Mouse (Mus musculus) layer of hippocampus, postnatal 14 days (tissue): Measurements from ENCODE around the gene Fhl3. TPM values are rescaled to one million over a fixed set of nuclear protein-coding genes. Genes with fewer than 3 reads are reported as not detected.
"Not testable (repeated sequence)": the region's sequence is repeated elsewhere in the genome, so short reads cannot be mapped to it uniquely, and the experiment has no call there.

Experiments
- DNase-seq, 2 experiments: peaks; one replicate each; pipeline ENCODE4 v3.0.0; 2021 to 2022; ENCODE audit warnings: low spot score in 2 of 2, mixed read lengths in 1 of 2
- total RNA-seq, 2 experiments: library from RNA; stranded (reverse); gene quantifications; 2 replicates each; pipeline ENCODE4 v1.2.3; 2021

The Fhl3 gene
- total RNA-seq, 2 experiments from 2014 or later, result 4.5 to 4.9 TPM

DNA sequence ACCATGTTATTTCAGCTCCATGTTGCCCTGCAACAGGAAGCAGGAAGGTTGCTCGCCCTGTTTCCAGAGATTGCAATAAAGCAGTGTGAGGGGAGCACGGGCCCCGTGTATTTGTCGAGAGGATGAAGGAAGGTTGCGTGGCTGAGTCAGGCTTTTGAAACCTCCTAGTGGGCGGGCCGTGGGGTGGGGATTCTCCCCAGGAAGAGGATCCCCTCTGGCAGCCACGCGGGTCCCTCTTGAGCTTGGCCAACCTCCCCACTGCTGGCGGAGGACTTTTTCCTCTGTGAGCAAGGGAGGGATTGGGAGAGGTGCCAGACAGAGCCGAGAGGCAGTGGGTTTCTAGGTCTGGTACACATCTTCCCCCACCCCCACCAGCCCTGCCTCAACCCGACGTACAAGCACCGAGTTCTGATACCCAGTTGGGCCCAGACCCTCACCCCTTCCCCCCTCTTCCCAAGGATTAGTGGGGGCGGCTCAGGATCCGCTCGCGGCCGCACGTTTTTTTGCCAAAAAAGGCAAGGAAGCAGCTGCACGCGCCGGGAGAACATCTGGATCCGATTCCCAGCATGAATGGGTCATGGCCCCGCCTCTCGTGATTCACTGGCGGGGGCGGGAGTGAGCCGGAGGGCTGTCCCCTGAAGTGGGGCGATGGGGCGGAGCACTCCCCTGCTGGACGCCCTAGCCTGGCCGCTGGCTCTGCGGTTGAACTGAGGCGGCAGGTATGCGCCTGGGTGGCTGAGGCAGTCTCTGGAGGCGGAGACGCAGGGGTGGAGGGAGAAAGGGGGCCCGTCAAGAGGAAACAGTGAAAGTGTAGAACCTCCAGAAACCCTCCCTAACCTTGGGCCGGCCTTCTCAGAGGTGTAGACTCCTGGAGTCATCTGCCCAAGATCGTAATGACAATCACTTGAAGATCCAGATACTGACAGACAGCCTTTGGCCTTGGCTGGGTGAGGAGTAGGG is 8.3 kb downstream of the Fhl3 start:
- DNase-seq, result peak; percentile 56 to 75

DNA sequence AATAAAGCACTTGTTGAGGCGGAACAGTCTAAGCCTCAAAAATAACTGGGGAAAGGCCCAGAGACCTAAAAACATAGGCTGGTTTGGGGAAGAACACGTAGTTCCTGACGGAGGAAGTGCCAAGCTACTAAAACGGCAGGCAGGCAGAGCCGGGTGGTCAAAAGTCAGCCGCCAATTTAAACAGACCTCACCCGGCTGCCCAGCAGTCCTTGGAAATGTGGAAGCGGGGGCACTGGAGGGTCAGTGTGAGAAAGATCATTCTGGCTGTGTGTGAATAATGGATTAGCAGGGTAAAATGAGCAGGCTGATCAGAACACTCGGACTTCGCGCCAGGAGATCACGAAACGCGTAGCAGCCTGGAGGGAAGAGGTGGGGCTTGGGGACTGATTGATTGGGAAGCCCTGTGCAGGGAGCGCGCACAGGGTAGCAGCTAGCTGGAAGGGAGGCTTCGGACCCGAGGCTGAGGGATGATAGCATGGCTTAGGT is 9.5 kb downstream of the Fhl3 start:
- no peak for DNase-seq

DNA sequence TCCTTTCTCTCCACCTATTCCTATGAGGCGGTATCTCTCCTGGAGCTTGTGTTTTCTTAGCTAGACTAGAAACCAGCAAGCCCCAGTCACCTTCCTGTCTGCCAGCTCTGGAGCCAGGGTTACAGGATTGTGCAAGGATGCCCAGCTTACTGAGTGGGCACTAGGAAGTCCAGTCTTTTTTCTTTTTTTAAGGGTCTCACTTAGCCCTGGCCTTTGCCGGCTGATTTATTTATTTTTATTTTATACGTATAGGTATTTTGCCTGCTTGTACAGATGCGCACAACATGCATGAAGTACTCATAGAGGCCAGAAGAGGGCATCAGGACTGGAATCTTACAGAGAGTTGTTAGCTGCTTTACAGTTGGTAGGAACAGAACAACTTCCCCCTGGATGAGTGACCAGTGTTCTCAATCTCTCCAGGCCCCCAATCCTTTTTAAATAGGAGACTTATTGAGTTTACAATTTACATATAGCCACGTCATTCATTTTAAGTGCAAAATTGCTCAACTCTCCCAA is 10.3 kb downstream of the Fhl3 start:
- DNase-seq, result peak in 1 of 2 experiments; percentile 32

DNA sequence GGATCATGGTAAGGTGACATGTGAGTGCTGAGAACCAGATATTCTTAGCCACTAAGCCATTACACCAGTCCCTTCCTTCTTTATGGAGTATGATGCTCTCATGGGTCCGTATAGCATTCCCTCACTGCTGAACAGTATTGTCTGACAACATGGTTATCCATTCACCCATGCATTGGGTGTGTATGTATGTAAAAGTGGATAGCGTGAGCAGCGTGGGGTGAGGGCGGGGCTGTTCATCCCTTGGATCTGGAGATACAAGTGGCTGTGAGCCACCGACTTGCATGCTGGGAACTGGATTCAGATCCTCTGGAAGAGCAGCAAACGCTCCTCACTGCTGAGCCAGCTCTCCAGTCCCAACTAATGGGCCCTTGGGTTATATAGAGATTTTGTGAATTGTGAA is 12.1 kb downstream of the Fhl3 start:
- DNase-seq, result no peak

DNA sequence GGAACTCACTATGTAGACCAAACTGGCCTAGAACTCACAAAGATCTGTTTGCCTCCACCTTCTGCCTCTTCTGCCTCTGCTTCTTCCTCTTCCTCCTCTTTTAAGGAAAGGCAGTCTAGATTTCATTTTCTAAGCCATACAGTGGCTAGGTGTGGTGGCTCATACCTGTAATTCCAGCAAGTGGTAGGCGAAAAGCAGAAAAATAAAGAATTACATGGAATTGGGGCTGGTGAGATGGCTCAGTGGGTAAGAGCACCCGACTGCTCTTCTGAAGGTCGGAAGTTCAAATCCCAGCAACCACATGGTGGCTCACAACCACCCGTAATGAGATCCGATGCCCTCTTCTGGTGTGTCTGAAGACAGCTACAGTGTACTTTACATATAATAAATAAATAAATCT is 13.3 kb downstream of the Fhl3 start:
- not testable (repeated sequence) for DNase-seq

DNA sequence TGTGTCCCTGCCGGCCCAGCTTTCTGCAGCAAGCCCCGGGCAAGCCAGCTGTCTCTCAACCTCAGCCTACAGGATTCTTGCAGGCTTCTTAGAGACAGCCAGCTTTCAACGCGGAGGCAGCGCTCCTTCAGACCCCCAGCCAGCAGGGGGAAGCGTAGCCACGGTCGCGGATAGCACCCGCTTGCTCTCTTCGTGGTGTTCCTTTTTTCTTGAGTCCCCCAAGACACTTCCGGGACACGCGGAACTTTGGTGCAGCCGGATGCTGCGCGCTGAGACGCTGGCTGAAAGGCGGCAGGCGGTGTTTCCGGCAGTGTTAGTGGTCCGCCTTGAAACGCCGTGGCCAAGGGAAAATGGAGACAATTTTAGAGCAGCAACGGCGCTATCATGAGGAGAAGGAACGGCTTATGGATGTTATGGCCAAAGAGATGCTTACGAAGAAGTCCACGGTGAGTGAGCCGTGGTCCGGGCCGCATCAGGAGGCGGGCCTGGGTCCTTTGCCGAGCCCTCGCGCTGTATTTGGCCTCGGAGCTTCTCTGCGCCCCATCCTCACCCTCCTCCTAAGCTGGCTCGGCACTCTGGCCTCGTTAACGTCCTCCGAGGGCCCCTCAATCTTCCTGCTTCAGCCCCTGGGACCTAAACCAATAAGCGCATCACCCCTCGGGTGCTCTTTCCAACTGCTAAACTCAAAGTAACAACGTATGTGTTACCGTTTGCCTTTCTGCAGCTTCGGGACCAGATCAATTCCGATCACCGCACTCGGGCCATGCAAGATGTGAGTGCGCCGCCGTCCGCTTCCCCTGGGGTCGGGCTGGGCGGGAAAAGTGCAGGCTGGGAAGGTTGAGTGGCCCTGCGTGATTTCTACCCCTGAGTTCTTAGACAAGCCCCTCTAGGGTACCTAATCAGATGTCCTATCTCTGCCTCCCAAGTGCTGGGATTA is 14.3 kb downstream of the Fhl3 start, which contains the start of gene Sf3a3:
TSS of gene Sf3a3 (plus strand) at position 232 of the 937 bp plus-strand sequence.
- peak; percentile 93 to 97 for DNase-seq

DNA sequence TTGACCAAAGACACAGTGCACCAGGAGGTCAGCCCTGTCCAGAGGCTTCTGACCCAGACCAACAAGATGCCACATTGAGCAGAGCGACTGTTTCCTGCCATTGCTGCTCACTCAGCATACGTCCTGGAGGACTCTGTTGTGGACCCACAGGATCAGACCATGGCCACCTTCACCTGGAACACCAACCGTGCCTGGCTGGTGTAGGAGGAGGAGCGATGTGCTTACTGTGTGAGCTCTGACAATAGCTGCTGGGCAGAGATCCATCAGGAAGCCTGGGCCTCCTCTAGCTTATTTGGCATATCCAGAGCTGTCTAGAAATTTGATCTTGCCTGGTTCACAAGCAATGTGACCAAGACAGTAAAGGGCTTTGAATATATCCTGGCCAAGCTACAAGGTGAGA is 18.6 kb downstream of the Fhl3 start:
- DNase-seq, result no peak

DNA sequence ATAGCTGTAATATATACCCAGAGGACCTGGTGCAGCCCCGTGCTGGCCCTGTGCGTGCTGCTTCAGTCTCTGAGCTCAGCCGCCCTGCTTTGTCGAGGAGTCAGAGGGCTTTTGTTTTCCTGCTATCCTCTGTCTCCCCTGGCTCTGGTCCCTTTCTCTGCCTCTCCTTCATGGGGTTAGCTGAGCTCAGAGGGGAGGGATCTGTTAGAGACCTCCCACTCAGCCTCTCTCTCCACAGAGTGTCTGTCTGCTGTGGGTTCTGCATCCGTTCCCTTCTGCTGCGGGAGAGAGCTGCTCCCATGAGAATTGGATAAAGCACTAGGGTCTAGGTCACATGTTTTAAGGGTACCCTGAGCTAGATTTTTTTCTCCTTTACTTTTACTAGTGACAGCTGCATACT is 25.6 kb downstream of the Fhl3 start:
- DNase-seq, result no peak

DNA sequence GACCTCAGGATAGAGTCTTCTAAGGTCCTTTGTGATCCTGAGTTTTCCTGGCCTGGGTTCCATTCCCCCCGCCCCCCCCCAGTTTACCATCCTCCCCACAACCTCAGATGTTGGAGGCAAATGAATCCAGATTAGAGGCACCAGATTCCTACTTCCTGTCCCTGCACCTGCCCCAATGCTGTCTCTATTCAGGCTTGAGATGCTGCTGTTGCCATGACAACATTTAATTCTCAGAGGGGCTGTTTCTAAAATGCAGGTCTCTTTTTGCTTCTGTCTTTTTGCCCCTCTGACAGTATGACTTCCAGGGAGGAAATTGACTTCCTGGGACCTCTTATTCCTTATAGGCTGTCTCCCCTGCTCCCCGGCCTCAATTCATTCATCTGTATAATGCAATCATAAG is 36.5 kb downstream of the Fhl3 start:
- no peak for DNase-seq

DNA sequence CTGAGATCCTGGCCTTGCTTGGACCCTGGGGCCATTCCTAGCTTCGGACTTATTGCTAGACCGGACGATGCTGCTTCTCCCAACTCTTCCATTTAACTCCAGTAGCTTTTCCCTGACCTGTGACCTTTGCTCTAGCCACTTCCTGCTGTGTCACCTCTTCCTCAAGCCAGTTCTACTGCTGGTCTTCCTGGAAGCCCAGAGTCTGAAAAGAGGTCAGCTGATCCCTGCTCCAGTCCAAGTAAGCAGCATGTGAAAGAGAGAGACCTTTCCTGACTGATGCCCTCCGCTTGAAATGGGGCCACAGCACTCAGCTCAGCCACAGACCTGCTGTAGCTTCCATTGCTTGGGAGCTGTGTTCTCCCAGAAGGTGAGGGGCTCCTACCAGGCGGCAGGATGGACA is 37.0 kb downstream of the Fhl3 start:
- no peak for DNase-seq

DNA sequence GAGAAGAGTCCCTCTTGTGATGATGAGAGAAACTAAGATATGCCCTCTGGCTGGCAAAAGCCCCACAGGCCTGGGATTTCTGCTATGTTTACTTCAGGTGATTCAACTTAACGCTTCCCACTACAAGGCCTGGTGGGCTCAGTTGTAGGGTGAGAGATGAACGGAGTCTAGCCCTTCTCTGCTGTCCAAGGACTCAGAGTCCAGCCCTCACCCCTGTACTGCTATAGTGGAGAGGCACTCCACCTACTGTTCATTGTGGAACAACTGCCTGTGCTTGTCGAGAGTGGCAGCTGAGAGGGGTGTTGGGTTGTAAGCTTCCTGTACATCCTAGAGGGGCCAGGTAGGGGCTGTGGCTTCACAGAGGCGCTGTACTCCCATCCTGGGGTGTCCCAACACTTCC is 37.5 kb downstream of the Fhl3 start:
- no peak for DNase-seq

DNA sequence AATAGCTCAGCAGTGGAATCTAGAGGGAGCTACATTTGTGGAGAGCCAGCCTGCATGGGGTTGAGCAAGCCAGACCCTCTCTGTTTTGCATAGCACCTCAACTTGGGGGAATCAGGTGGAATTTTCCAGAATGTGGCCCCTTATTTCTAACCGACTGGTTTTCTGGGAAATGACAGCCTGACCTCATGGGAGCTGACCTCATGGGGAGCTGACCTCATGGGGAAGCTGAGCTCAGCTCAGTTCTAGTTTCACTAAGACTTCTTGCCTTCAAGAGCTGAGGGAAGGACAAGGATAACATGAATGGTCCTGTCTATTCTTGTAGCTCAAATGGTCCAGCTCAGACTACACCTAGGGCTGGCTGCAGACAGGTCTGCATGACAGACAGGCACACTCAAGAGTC is 38.3 kb downstream of the Fhl3 start:
- no peak for DNase-seq

DNA sequence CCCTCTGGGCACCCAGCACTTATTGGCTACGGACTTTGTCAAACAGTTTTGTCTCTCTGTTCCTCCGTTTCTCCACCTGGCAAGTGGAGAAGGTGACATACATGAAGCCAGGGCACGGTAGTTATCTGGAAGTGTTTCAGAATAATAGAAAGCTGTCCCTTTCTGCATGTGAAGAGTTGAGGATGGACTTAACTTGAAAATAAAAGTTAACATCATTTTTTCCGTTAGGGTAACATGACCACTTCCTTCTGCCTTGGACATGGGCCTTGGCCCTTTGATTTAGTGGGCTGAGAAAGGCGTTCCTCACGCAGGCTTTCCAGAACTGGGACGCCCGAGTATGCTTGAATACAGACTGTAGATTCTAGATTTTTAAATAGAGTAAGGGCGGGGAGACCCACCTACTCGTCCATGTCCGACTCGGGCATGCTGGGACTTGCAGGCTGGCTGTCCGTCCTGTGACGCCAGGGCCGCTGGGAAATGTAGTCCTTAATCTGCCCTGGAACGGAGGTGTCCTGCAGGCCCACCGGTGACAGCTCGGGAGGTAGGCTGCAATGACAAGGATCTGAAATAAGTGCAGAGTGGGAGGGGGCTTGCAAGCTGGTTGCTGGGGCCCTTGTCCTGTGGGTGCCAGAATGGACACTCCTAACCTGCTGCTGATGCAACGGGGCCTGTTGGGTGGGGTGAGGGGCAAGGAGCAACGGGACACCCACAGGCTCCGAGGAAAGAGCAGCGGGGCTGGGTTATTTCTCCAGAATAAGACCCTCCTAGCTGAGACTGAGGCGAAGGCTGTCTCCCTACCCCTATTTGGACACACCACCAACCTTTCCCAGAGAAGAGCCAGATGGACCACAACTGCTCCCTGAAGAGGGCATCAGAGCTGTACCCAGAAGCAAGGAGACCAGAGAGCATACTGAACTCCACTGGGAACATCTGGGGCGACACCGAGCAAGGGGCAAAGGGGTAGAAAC is 41.2 kb downstream of the Fhl3 start, which contains the start of gene Inpp5b:
TSS of gene Inpp5b (plus strand) at position 475 of the 968 bp plus-strand sequence.
- DNase-seq, result peak; percentile 84 to 90

DNA sequence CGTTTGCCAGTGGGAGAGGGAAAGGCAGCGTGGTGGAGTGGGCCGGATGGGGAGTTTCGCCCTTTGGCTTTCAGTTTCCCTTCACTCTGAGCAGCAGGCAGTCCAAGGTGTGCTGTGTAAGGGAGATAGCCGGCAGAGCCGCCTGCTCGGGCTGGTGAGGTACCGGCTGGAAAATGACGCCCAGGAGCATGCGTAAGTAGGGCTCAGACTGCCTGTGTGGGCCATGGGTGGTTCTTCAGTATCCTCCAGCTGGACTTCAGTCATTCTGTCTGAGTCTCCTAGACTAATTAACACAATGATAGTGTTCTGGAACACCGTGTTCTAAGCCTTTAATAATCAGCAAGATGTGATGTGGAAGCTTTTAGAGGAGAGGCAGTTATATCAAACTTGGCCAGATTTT is 42.3 kb downstream of the Fhl3 start:
- DNase-seq, result no peak

DNA sequence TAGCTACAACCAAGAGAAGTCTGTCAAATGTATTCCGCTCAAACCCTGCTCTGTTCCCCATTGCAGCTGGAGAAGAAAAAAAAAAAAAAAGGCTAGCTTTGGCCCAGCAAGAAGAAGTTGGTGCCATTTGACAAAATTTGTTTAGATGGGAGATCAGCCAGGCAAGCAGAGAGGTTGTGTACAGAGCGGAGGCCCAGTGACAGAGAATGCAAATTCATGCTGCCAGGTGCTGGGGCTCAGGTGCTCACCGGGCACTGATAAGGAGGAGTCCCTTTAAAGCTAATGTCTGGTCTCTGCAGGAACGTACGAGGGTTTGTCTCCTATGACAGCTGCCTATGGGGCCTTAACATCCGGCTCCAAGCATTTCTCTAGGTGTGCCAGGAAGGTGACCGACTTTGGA is 46.1 kb downstream of the Fhl3 start:
- no peak for DNase-seq

DNA sequence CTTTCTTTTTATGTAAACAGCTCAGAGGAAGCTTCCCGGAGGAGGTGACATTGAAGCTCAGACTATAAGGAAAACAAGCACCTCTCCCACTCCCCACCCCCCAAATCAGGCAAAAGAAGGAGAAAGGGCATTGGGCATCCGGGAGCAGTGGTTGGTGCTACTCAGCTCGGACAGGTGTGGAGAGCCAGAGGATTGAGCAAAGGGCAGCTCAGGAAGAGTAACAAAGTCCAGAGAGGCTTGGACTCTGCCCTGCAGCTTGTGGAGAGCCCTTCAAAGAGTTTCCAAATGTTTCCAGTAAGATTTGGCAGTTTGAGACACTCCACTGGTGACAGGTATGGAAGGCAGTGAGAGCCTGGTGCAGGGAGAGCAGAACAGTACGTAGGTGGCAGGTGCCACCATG is 47.4 kb downstream of the Fhl3 start:
- no peak for DNase-seq

DNA sequence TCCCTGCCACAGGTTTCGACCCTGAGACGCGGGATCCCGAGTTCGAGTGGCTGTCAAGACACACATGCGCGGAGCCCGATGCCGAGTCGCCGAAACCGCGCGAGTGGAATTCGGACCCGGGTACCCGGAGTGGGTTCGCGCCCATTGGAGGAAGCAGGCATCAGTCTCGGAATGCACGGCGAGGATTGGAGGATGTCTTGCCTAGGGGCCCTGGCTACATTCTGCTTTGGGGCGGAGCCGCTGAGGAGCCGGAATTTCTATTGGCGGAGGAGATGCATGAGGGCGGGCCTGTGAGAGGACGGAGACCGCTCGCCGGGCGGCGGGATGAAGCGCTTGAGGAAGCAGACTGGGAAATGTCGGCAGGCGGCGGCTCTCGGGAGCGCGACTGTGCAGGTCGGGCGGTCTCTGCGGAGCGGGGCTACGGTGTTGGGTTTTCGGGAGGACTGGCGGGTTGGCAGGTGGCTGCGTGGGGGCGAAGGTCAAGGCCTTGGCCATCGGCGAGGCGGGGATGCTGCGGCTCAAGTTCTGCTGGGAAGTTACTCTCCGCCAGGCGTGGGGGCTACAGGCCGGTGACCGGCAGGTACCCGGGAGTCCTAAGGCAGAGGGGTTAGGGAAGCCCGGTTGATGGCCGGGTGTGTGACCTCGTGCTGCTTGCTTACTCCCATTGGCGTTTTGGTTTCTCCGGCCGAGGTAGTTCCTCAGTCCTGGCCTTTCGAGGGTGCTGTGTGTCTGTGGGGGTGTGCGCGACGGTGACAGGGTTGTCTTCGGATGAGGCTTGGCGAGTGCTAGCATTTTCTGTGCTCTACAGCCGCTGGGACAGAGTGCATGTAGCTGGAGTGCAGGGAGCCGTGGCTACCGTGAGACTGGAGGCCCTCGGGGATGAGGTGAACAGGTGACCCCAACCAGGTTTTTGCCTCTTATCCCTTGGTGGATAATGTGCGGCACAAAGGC is 51.1 kb downstream of the Fhl3 start:
- DNase-seq, result peak; percentile 99

DNA sequence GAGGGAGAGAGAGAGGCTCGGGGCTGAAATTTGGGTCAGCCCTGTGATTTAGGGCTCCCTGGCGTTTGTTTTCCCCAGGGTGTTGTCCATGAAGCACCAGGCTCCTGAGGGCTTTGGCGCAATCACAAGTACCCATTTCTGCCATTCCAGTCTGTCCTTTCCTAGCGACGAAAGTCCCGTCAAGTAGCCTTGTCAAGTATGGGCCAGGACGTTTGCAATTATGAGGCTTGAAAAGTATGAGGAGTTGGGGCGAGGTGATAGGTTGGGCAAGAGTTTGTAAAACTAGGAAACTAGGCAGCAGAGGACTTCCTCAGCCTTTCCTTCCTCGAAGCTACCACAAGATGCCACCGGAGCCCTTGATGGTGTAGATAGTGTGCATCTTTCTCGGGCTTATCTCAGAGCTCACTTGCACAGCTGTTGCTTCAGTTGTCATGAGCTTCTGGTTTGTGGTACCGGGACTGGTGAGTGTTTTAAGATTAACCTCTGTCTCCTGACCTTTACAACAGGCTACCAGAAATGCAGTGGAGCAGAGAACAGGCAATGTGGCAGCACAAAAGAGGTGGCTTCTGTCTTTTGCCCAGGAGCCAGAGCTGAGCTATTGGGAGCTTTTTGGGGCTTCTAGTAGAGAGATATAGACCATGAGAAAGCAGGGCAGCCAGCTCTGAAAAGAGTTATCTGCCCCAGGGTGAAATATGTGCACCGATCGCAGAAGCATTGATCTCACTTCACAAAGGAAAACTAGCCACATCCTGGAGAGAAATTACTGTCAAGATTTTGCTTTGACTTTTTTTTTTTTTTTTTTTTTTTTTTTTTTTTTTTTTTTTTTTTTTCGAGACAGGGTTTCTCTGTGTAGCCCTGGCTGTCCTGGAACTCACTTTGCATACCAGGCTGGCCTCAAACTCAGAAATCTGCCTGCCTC is 52.0 kb downstream of the Fhl3 start:
- DNase-seq, result no peak
